Mouse (Mus musculus): ENCODE results near the gene Opn3. TPM values are rescaled to one million over a fixed set of nuclear protein-coding genes. Genes with fewer than 3 reads are reported as not detected.

Opn3 gene
- polyA plus RNA-seq (2017; shearing (Covaris generic)) = under 1 TPM in 1 of 2 experiments, not detected in 1; 0.22 TPM

DNA sequence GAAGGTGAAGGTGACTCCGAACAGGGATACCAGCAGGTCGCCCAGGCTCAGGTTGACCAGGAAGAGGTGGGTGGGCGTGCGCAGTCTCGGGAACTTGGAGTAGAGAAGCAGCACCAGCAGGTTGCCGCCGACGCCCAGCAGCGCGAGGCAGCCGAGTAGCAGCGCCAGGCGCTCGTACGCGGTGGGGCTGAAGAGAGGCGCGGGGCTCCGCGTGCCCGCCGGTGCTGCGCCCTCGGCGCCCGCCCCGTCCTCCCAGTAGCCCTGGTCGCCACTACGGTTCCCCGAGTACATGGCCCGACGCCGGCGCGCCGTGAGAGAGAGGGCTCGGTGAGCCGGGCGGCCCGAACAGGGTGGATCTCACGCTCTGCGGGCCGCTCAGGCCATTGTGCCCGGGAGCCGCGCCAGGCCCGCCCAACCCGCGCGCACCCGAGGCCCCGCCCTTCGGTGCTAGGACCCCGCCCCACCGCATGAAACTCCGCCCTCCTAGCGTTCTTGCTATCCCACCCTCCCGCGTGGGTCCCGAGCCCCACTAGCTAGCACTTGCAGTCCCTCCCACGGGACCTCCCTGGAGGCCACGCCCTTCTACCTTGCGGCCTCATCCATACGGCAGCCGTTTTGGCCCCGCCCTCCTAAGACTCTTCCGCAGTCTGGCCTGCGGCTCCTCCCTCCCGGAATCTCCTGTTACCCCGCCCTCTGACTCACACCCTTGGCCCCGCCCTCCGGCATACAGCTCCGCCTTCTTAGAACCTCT, at the start of gene Opn3, which contains the start of gene Chml:
Gene Opn3 (minus strand): TSS at position 531 of the 751 bp plus-strand sequence.
Gene Chml (minus strand): TSS at position 656 of the 751 bp plus-strand sequence.

DNA sequence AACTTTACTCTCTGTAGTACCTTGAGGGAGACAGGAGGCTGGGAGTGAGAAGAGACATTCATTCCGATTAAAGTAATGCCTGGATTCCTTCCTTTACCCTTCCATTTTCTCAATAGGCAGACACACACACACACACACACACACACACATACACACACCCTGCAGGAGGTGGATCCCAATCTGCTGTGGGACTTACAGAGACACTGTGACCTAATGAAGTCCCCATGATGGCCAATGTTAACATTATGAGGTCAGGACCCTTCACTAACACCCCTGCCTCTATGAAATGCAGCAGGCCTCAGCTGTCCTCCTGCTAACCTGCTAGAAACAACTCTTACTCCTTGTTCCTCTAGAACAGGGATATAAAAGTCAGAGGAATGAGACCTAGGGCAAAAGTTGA, 5.7 kb upstream of the Opn3 start, which contains the start of gene Wdr64:
Gene Wdr64 (plus strand): TSS at position 301 of the 400 bp plus-strand sequence.

DNA sequence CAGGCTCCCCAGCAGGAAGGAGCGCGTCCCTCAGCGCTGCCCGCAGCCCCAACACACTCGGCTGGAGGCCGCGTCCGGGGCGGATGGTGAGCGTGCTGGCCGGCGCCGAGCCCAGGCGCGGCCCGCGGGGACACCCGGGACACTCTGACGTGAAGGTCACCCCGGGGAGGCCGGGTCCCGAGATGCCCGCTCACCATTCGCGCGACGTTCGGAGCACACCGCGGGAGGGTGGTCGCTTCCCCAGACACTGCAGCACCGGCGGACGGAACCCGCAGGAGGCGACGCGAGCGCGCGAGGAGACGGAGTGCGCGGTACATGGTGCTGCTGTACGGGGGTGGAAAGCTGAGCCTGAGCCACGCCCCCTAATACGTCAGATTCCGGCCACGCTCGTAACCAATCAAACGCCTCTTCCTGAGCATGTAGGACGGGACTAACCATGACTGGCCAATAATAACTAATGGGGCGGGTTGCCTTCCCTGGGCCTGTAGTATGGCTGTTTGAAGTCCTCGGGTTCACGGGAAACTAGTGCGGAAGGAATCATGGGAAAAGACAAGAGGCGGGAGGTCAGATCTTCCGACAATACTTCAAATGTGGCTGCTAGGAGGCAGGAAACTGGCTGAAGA, 67.2 kb downstream of the Opn3 start, which contains the start of gene Fh1:
Gene Fh1 (minus strand): TSS at position 379 of the 623 bp plus-strand sequence.

DNA sequence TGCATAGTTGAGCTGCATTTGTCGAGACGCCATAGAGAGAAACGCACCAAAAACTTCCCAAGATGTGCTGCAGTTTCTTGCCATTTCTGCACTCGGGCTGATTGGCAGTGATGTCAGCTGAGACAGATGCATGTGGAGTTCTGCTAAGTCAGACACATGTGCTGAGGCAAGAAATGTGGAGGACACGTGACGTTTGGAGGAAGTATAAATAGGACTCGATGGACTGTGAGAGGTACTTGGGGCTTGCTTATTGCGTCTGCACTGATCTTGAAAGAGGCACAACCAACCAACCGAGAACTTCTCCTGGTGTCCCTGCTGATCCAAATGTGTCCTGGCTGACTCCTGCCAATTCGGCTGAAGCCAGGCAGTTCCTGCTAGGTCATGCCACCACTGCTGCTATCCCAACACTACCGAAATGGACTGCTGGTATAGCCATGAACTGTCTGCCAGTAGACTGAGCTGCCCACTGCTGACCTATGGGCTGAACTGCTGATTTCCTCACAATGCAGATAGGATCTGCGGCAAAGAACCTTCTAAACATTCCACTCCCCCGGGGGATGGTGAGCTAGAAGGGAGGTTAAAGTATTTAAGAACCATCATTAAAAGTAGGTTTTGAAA, 72.7 kb downstream of the Opn3 start, which contains the start of gene Kmo:
Gene Kmo (plus strand): TSS at position 568 of the 618 bp plus-strand sequence.

Other genes with a start within 250 kb of the Opn3 start
- gene Rgs7, start 200.3 kb downstream of the Opn3 start, polyA plus RNA-seq (2017; shearing (Covaris generic)) = not detected
- 1 to 10 TPM in 1 of 2 experiments, under 1 TPM in 1; 0.70 to 2.8 TPM for gene Kmo, start 72.4 kb downstream of the Opn3 start, polyA plus RNA-seq (2017; shearing (Covaris generic))
- 10 to 100 TPM; 56.4 to 58.6 TPM for gene Fh1, start 67.1 kb downstream of the Opn3 start, polyA plus RNA-seq (2017; shearing (Covaris generic))
- gene Chml, start 125 bp upstream of the Opn3 start, polyA plus RNA-seq (2017; shearing (Covaris generic)) = 1 to 10 TPM; 1.3 to 2.0 TPM
- gene Wdr64, start 5.8 kb upstream of the Opn3 start, polyA plus RNA-seq (2017; shearing (Covaris generic)) = not detected
- gene Exo1, start 187.8 kb upstream of the Opn3 start, polyA plus RNA-seq (2017; shearing (Covaris generic)) = 1 to 10 TPM; 1.5 to 1.8 TPM
- 1 to 10 TPM in 1 of 2 experiments, under 1 TPM in 1; 0.30 to 2.3 TPM for gene Gm38100, start 227.6 kb upstream of the Opn3 start, polyA plus RNA-seq (2017; shearing (Covaris generic))

All from inflammation-experienced regulatory T-cells (primary cell).